Comparison of ENCODE assay signal across 7 mouse cellular contexts in genomic region chr7:19697949-19698906, GRCm38 (mm10). TPM values are rescaled to one million over a fixed set of nuclear protein-coding genes. Genes with fewer than 3 reads are reported as not detected.
DNase-seq lines count a peak whose midpoint lies in the region; ATAC-seq and TF ChIP-seq lines count a peak whose summit lies in the region.

No protein-coding gene starts in this region.

- H3K27me3 ChIP-seq in hindbrain, embryonic 13.5 days = peaks cover 12% of the 10 kb centered on the region; the same call in 1 of the 2 replicates
- no peaks in the 10 kb centered on the region for H3K27me3 ChIP-seq in liver, embryonic 13.5 days

- H3K4me2 ChIP-seq in hindbrain, embryonic 13.5 days = peak overlapping the region; percentile 58
- peak overlapping the region; percentile 64 for H3K4me2 ChIP-seq in liver, embryonic 13.5 days

- H3K9ac ChIP-seq in hindbrain, embryonic 13.5 days = peak overlapping the region; percentile 68
- H3K9ac ChIP-seq in liver, embryonic 13.5 days = peak overlapping the region; percentile 59

- 0 out of 2 replicates have a peak, but pooled peaks have one; percentile 3 for ATAC-seq in hindbrain, embryonic 13.5 days (ENCODE audit: low FRiP score)
- no peak for ATAC-seq in liver, embryonic 13.5 days (ENCODE audit: low read depth)
- peak; percentile 33; the same call in 1 of the 2 replicates for ATAC-seq in neutrophil, adult 5-6 weeks (ENCODE audit: extremely low read depth, insufficient number of reproducible peaks, low FRiP score, poor library complexity, severe bottlenecking)

- H3K36me3 ChIP-seq in hindbrain, embryonic 13.5 days = peaks cover 22% of the 10 kb centered on the region
- H3K36me3 ChIP-seq in liver, embryonic 13.5 days = peaks cover 41% of the 10 kb centered on the region

- H3K4me3 ChIP-seq in cortical plate, adult 2 months (ENCODE audit: insufficient read depth, low read length) = peak overlapping the region; percentile 28
- H3K4me3 ChIP-seq in hindbrain, embryonic 13.5 days = peak overlapping the region; percentile 35
- peak overlapping the region; percentile 51 for H3K4me3 ChIP-seq in liver, embryonic 13.5 days (replicated peaks)

- peaks cover 4% of the 10 kb centered on the region; the same call in 1 of the 2 replicates for H3K4me1 ChIP-seq in cortical plate, adult 2 months (ENCODE audit: control insufficient read depth, insufficient read depth, low read length)
- H3K4me1 ChIP-seq in hindbrain, embryonic 13.5 days (replicated peaks) = peaks cover 26% of the 10 kb centered on the region
- H3K4me1 ChIP-seq in liver, embryonic 13.5 days (replicated peaks) = peaks cover 95% of the 10 kb centered on the region

- 2% methylated on average over 28 of the region's 28 CpGs for WGBS in hindbrain, embryonic 13.5 days
- 2% methylated on average over 28 of the region's 28 CpGs for WGBS in liver, embryonic 13.5 days (ENCODE audit: insufficient replicate concordance)

- DNase-seq in Muller cell, postnatal 12 days (ENCODE audit: inconsistent ontology term) = peak; percentile 75
- DNase-seq in liver, embryonic 13.5 days = no peak
- no peak for DNase-seq in adrenal gland, adult 18-20 months (ENCODE audit: low spot score in 2 of 2)
- DNase-seq in cerebellum, adult 11 months = no peak

- TF ChIP-seq POLR2A in cortical plate, adult 2 months (IDR thresholded peaks at IDR 0.05; ENCODE audit: extremely low read depth, insufficient read depth, low read length) = 0 out of 2 replicates have a peak, but pooled peaks have one; percentile 20

- 0 out of 2 replicates have a peak overlapping the region, but pooled peaks have one; percentile 9 for H3K27ac ChIP-seq in cortical plate, adult 2 months (ENCODE audit: insufficient read depth, low read length)
- H3K27ac ChIP-seq in hindbrain, embryonic 13.5 days = peak overlapping the region; percentile 19; the same call in 1 of the 2 replicates
- peak overlapping the region; percentile 82 for H3K27ac ChIP-seq in liver, embryonic 13.5 days

- no peaks in the 10 kb centered on the region for H3K9me3 ChIP-seq in hindbrain, embryonic 13.5 days
- H3K9me3 ChIP-seq in liver, embryonic 13.5 days (replicated peaks) = no peaks in the 10 kb centered on the region

- no peak for TF ChIP-seq CTCF in cortical plate, adult 2 months (IDR thresholded peaks at IDR 0.05; ENCODE audit: extremely low read depth, insufficient read depth, low read length)

RNA-seq across cellular contexts. Expression of gene Apoe, which starts 0.8 kb away (rescaled TPM):
- polyA plus RNA-seq in cortical plate, adult 2 months (2012; rRNA removed) = 4,294 and 4,561 TPM in 2 replicates
- 339 and 374 TPM in 2 replicates for polyA plus RNA-seq in hindbrain, embryonic 13.5 days (2015; fragmentation: Nextera tagmentation; extraction: Ambion mirVana)
- 1,390 and 1,411 TPM in 2 replicates for polyA plus RNA-seq in liver, embryonic 13.5 days (2015; fragmentation: Nextera tagmentation; extraction: Ambion mirVana)
- 399 and 429 TPM in 2 replicates for total RNA-seq in neutrophil, adult 5-6 weeks (2017)
- total RNA-seq in adrenal gland, adult 18-20 months (2021) = 1,000 to 10,000 TPM; 1,225 to 1,306 TPM

RNA-seq across cellular contexts. Expression of gene Apoc1, which starts 5.8 kb away (rescaled TPM):
- polyA plus RNA-seq in cortical plate, adult 2 months (2012; rRNA removed) = 1.3 and 1.4 TPM in 2 replicates
- 2.7 and 3.8 TPM in 2 replicates for polyA plus RNA-seq in hindbrain, embryonic 13.5 days (2015; fragmentation: Nextera tagmentation; extraction: Ambion mirVana)
- 247 and 261 TPM in 2 replicates for polyA plus RNA-seq in liver, embryonic 13.5 days (2015; fragmentation: Nextera tagmentation; extraction: Ambion mirVana)
- 2.7 and 12.5 TPM in 2 replicates for total RNA-seq in neutrophil, adult 5-6 weeks (2017)
- 100 to 1,000 TPM; 156 to 789 TPM for total RNA-seq in adrenal gland, adult 18-20 months (2021)

RNA-seq across cellular contexts. Expression of gene Apoc4, which starts 16.9 kb away (rescaled TPM):
- polyA plus RNA-seq in cortical plate, adult 2 months (2012; rRNA removed) = not detected in 2 replicates
- 0.12 TPM in 1 of 2 replicates, not detected in the other for polyA plus RNA-seq in hindbrain, embryonic 13.5 days (2015; fragmentation: Nextera tagmentation; extraction: Ambion mirVana)
- 58.3 and 74.0 TPM in 2 replicates for polyA plus RNA-seq in liver, embryonic 13.5 days (2015; fragmentation: Nextera tagmentation; extraction: Ambion mirVana)
- 0.23 TPM in 1 of 2 replicates, not detected in the other for total RNA-seq in neutrophil, adult 5-6 weeks (2017)
- total RNA-seq in adrenal gland, adult 18-20 months (2021) = 100 to 1,000 TPM in 1 of 2 experiments, 10 to 100 TPM in 1; 31.6 to 112 TPM

RNA-seq across cellular contexts. Expression of gene Gm44805, which starts 17.0 kb away (rescaled TPM):
- not detected in 2 replicates for polyA plus RNA-seq in cortical plate, adult 2 months (2012; rRNA removed)
- not detected in 2 replicates for polyA plus RNA-seq in hindbrain, embryonic 13.5 days (2015; fragmentation: Nextera tagmentation; extraction: Ambion mirVana)
- 5.6 and 7.5 TPM in 2 replicates for polyA plus RNA-seq in liver, embryonic 13.5 days (2015; fragmentation: Nextera tagmentation; extraction: Ambion mirVana)
- not detected in 2 replicates for total RNA-seq in neutrophil, adult 5-6 weeks (2017)
- total RNA-seq in adrenal gland, adult 18-20 months (2021) = under 1 TPM in 1 of 2 experiments, not detected in 1; 0.50 TPM

RNA-seq across cellular contexts. Expression of gene Tomm40, which starts 17.0 kb away (rescaled TPM):
- 108 TPM in 2 replicates for polyA plus RNA-seq in cortical plate, adult 2 months (2012; rRNA removed)
- 119 and 124 TPM in 2 replicates for polyA plus RNA-seq in hindbrain, embryonic 13.5 days (2015; fragmentation: Nextera tagmentation; extraction: Ambion mirVana)
- 125 and 138 TPM in 2 replicates for polyA plus RNA-seq in liver, embryonic 13.5 days (2015; fragmentation: Nextera tagmentation; extraction: Ambion mirVana)
- total RNA-seq in neutrophil, adult 5-6 weeks (2017) = 22.2 and 22.3 TPM in 2 replicates
- 100 to 1,000 TPM; 123 to 126 TPM for total RNA-seq in adrenal gland, adult 18-20 months (2021)

Comparison
In these comparisons a context has a peak if more than half of its experiments do, and no peak if none do; other contexts are left out.
1. H3K27ac ChIP-seq: peak in every context shown above with its lines; median percentile 82 in liver, embryonic 13.5 days; 19 in hindbrain, embryonic 13.5 days; 9 in cortical plate, adult 2 months.
2. RNA of gene Apoc1, which starts 5.8 kb away (polyA plus RNA-seq): 247 to 261 TPM in liver, embryonic 13.5 days; 2.7 to 3.8 TPM in hindbrain, embryonic 13.5 days and 1.3 to 1.4 TPM in cortical plate, adult 2 months; every median in the first group is over 10 times any median in the second.
3. RNA of gene Apoc4, which starts 16.9 kb away (polyA plus RNA-seq): 58.3 to 74.0 TPM in liver, embryonic 13.5 days; 0.12 TPM in hindbrain, embryonic 13.5 days and not detected in cortical plate, adult 2 months; every median in the first group is over 10 times any median in the second.
4. Peak in every context shown above with its lines, with median percentiles within 50 percentile points of each other: H3K4me3 ChIP-seq.